Mouse (Mus musculus): Measurements from ENCODE around the gene Syn3. TPM values are rescaled to one million over a fixed set of nuclear protein-coding genes. Genes with fewer than 3 reads are reported as not detected.
"Not testable (repeated sequence)": the region's sequence is repeated elsewhere in the genome, so short reads cannot be mapped to it uniquely, and the experiment has no call there.

Syn3 gene
- total RNA-seq, 2 experiments from 2014 or later: 0.20 to 0.44 TPM

DNA sequence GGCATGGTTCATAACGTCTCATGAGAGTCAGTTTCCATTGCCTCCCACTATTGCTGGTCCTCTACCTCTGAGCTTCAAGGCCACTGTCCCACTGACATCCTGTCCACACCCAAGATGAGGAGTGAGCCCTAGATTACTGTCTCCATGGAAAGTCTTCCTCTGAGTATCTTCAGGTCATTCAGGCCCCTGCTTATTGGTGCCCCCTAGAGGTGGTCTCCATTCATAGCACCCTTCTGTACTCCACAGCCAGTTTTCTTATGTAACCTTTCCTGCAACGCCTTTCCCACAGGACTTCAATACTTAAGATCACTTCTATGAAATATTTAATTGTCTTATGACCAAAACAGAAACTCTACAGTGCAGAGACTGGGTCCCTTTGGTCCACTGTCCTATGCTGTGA is 80.4 kb downstream of the Syn3 start:
- DNase-seq: peak; percentile 8 to 26

GRCm38 (mm10) chr10:86416806-86417205 is 81.9 kb downstream of the Syn3 start:
- peak; percentile 51 to 70 for DNase-seq

DNA sequence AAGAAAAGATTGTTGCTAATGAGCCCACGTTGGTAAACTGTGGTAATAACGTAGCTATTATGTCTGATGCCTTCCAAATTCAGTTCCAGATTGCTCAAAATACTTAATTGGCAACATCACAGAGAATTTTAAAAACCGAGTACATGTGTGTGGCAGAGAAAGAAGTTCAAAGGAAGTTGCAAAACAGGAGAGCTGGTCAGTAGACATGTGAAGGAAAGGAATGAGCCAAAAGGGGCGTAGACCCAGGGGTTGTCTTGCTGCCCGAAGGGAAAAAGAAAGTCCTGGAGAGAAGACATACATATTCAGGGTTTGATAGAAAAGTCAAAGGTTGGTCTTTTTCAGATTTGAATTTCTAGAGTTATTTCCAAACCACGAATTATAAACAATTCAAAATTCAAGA is 87.8 kb downstream of the Syn3 start:
- no peak for DNase-seq

- DNase-seq: no peak
These were observed 91.7 kb downstream of the Syn3 start for GRCm38 (mm10) chr10:86406952-86407351.

DNA sequence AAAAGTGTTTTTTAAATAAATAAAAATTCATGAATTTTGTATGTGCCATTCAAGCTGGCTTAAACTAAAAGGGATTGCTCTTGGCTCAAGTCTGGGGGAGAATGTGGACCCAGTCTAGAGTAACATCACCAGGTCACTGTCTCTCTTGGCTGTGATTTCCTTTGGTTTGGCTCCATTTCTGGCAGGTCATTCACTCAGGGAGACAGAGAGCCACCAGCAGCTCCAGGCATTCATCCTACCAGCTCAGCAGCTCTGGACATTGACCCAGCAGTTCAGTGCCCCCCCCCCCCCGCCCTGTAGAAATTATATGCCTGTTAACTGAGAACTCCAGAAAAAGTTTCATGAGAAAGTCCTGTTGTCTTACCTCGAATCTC is 100.4 kb downstream of the Syn3 start:
- DNase-seq: no peak

- DNase-seq: no peak
These were observed 100.9 kb downstream of the Syn3 start for GRCm38 (mm10) chr10:86397577-86398346.

DNA sequence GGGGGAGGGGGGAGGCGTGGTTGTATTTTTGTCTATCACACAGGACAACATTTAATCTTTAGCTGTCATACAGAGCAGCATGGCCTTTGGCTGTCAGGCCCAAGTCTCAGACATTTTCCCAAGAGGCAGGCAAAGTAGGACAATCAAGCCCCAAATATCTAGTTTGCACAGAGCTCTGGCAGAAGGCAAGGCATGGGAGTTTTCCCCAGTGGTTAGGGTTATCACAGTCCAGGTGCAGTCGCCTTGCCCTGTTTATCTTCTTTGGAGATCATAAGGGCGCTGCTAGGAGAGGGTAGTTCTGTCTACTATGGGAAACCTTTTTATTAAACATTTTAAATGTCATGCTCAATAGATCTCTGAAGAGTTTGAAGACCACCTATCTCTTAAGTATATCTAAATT is 106.3 kb downstream of the Syn3 start:
- DNase-seq: no peak

DNA sequence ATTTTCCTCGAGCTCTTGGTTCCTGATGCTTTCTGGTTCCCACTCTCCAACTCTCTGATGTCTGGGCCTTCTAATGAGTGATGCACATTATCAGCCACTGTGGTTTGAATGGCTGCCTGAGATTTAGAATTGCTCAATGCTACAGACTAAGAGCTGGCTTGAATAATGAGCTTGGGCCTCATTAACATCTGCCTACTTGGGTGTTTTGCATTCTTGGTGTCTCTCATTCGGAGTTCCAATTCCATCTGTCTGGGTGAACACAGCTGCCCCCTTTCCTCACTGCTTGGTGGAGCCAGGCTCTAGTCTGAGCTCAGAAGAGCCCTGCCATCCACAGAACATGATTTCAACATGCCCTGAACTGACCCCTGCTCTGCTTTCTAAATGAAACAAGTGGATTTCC is 108.8 kb downstream of the Syn3 start:
- peak; percentile 55 to 68 for DNase-seq

DNA sequence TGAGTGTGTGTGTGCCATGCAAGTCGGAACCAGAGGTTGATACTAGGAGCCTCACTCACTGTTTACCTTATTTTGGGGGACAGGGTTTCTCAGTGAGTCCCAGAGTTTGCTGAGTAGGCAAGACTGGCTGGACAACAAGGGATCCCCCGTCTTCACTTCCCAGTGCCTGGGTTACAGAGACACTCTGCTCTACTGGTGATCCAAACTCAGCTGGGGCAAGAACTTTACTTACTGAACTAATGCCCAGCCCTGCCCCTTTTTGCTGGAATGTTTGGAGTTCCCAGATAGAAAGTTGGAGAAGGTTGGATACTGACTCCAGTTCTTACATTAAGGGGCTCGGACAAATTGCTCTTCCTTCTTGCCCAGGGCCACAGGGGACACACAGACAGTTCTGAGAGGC is 109.3 kb downstream of the Syn3 start:
- no peak for DNase-seq

- no peak for DNase-seq
These were observed 109.9 kb downstream of the Syn3 start for GRCm38 (mm10) chr10:86388803-86389202.

DNA sequence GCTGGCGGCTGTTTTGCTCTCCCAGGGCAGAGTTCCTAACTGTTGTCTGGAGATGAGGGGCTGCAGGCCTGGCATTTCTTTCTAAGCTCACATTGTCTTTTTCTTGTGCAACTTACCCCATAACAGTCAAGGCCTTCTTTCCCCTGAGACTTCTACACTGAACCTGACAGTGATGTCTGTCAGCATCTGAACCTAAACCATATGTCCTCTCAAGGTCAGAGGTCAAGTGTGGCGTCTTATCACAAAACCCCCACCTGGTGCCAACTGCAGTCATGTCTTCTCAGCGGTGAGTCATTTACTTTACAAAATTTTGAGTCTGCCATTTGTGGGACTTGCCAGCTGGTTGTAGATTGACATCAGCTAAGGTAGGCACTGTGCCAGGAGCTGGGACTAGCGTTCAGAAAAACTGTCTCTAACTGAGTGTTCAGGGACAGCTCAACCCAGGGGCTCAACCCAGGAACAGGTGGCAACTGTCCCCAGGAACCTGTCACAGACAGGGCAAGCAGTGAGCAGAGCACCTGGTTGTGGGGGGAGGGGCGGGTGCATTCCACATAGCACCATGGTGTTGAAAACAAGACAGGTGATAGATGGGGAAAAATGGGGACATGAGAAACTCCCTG is 110.8 kb downstream of the Syn3 start:
- DNase-seq: no peak

DNA sequence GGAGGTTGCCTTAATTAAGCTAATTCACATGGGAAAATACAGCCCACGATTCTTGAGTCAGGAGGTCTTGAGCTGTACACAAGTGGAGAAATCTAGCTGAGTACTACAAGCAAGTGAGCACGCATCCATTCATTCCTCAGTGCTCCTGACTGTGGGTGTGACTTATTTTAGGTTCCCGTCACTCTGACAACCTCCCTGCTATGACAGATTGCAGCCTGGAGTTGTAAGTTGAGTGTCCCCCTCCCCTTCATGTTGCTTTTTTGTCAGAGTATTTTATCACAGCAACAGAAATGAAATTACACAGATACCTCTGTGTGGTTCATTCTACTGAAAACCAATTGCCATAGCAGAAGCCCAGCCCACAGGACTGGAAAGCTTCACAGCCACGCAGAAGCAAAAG is 112.5 kb downstream of the Syn3 start:
- no peak for DNase-seq

GRCm38 (mm10) chr10:86385656-86386055 is 113.0 kb downstream of the Syn3 start:
- no peak for DNase-seq

GRCm38 (mm10) chr10:86384655-86385054 is 114.0 kb downstream of the Syn3 start:
- no peak for DNase-seq

DNA sequence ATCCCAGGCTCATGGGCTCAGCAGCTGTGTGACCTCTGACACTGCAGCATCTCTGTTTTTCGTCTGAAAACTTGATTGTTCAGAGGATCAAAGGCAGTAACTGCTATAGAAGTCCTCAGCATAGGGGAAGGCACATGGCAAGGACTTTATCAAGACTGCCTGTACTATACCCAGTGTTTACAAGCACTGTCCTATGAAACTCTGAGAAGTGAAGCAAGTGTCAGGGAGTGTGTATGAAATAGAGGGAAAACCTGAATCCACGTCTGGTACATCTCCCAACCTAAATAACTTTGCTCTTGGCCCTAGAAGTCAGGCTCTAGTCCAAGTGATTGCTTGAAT is 116.8 kb downstream of the Syn3 start:
- DNase-seq: no peak

- DNase-seq: no peak
These were observed 117.4 kb downstream of the Syn3 start for GRCm38 (mm10) chr10:86381150-86381921.

GRCm38 (mm10) chr10:86380626-86381025 is 118.1 kb downstream of the Syn3 start:
- DNase-seq: no peak

GRCm38 (mm10) chr10:86378803-86379202 is 119.9 kb downstream of the Syn3 start:
- DNase-seq: not testable (repeated sequence)

DNA sequence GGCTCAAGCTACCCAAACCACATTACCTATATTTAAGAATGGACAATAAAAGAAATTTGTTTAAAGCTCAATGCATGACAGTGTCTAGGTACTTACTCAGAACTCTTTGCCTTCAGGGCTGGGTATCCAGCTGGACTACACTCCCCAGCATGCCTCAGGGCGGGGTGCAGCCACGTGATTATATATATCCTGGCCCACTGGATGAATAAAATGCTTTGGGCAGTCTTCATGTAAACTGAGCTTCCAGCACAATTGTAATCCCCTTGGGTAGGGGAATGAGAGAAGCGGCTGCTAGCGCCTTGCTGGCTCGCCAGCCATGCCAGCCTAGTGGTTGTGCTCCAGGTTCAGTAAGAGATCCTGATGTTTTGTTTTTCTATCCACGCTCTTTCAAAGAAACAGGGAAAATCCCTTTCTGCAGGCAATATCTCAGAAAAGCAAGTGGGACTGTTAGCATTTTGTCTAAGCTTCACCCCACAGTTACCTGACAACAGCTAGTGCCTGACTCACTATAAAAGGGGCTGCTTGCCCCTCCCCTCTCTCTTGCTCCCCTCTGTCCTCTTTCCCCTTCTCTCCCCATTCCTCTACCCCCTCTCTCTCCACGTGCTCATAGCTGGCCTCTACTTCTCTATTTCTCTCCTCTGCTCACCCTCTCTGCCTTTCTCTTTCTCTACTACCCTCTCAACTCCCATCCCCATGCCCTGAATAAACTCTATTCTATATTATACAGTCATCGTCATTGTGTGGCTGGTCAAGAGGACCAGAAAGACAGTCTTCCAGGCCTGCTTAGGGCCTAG is 122.1 kb downstream of the Syn3 start:
- no peak for DNase-seq

- no peak for DNase-seq
These were observed 122.8 kb downstream of the Syn3 start for GRCm38 (mm10) chr10:86375903-86376302.

- DNase-seq: no peak
These were observed 124.6 kb downstream of the Syn3 start for GRCm38 (mm10) chr10:86374061-86374460.

DNA sequence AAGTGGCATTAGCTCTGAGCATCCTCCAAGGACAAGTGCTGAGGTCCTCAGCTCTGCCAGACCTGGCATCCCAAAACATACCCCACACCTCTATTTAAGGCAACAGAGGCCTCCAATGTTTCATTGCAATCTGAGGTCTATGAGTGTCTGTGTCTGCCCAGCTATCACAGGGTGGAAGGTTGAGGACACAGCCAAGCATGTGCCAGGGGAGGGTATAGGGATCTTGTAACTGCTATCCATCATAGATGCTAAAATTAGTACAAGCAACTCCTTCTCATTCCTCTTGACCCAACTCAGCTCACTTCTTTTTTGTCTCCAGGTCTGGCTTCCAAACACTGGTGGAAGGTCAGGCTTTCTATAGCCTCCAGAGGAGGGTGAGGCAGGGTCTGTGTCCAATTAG is 127.1 kb downstream of the Syn3 start:
- DNase-seq: peak in 1 of 2 experiments; percentile 58

DNA sequence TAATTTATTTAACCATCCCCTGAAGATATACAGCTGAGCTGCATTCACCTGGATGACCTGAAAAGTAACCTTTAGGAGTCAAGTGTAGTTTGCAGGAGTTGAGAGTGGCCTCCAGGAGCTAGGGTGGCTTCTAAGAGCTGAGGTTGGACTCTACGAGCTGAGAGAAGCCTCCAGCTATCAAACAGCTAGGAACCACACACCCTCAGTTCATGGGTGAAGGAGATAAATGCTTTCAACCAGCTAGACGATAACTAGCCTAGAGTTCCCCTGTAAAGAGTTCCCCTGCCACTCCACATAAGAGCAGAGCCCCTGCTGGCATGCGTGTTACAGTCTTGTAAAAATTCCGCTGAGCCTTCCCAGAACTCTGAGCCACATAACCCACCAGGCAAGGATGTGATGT is 129.3 kb downstream of the Syn3 start:
- no peak for DNase-seq

All from heart, adult 18-20 months (tissue).